Mouse (Mus musculus) testis, postnatal 10 days (tissue): ENCODE results near the gene Gm17662.
A peak's percentile ranks its signal among the peaks of the same experiment; 100 is the strongest.

Experiments
- DNase-seq: peaks from one replicate; pipeline ENCODE4 v3.0.0; 2021; ENCODE audit warnings: low spot score

Gm17662 gene

GRCm38 (mm10) chr4:104888499-104889262, 31.6 kb downstream of the Gm17662 start:
- DNase-seq: no peak

GRCm38 (mm10) chr4:104891708-104892107, 34.6 kb downstream of the Gm17662 start:
- peak; percentile 58 for DNase-seq

DNA sequence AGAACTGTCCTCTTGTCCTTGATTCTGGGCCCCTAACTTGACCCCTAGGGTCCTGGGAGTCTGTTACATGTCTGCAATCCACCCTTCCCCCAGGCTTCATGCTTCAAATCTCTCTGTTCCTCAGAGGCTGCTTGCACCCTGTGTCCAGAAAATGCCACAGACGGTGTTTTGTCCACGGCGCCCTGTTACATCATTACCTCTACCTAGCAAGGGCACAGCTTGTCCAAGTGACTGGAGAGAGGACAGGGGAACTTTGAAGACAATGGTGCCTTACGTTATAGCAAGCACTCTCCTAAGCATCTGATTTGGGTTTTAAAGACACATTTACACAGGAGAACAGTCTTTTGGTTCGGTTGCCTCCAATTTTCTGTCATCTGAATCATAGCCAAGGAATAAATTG, 36.5 kb downstream of the Gm17662 start:
- DNase-seq: no peak

DNA sequence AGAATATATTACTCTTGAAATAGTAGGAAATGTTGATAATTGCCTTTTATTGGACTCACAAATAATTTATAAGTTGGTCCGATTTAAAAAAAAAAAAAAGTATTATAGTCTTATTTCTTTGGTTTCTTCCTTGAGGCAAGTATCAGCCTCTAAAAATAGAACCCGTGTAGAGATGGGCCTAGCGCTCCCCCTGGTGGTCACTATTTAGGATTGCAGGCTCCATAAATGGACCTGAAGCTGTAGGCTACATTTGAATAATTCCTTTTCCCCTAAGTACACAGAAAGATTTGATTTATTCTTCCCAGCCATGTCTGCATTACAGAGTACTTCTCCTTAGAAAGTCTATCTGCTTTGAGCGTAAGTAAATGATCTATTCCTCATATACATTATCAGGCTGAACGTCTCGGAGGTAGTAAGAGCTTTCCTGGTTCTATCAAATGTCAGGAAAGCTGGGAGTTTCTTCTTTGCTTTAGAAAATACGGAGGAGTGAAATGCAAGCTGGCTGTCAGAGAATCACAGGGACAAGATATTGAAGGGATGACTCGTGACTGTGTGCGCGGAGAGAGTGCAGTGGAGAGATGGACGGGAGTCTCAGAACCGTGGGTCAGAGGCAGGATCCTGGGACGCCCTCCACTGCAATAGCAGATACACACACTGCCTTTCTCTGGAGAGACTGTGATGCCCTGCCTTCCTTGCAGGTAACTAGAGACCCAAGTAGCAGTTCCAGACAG, 37.0 kb downstream of the Gm17662 start:
- DNase-seq: peak; percentile 66

DNA sequence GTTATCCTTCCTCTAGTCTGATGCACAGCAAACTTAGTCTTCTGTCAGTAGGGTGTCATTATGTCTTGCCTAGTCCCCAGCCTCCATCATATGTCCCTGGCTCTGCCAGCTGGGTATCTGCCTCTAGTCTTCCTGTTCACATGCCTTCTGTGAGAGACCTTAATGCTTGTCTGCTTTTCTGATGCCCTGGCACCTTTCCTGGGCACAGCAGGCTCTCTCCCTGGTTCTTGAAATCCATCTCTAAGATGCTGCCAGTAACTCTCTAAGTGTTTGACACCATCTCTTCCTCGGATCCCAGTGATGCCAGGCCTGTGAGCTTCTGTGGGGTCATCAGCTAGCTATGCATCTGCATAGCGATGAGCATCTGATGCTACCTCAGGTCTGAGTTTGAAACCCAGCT, 45.7 kb downstream of the Gm17662 start:
- no peak for DNase-seq

- DNase-seq: no peak
These were observed 47.9 kb downstream of the Gm17662 start for GRCm38 (mm10) chr4:104905049-104905448.
